Mouse (Mus musculus): ENCODE measurements around the gene Pdgfd. TPM values are rescaled to one million over a fixed set of nuclear protein-coding genes. Genes with fewer than 3 reads are reported as not detected.

The Pdgfd gene
- polyA plus RNA-seq, 1 experiment from 2014 or later: 1.5 TPM

GRCm38 (mm10) chr9:6305847-6306246, 137.5 kb downstream of the Pdgfd start:
- DNase-seq (ENCODE audit: low spot score): no peak

DNA sequence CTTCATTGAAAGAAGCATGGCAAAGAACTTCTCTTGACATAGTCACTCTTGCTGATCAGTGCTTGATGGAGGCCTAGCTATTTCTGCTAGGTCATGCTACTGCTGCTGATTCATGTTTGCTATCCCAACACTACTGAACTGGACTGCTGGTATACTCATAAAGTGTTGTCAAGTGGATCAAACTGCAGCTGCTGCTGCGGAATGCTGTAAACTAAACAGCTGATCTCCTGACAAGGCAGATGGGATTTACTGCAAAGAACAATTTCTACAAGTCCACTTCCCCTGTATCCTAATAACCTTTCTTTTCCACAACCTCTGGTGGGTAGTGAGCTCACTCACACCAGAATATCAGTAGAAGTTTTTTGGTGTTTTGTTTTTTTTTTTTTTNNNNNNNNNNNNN, 148.7 kb downstream of the Pdgfd start:
- no peak for DNase-seq (ENCODE audit: low spot score)

DNA sequence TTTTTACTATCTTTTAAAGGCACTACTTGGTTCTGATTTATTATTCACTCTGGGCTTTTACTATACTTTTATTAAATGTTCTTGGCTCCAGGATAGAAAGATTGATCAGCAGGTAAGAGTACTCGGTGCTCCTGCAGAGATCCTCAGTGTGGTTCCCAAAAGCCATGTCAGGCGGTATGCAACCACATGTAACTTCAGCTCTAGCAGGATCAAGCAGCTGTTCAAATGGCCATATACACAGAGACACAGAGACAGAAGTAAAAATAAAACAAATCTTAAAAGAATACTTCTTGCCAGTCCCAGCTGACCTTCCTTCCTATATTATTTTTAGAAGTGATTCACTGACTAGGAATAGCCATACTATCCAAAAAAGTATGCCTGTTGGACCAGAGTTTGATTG, 157.0 kb downstream of the Pdgfd start:
- DNase-seq (ENCODE audit: low spot score): no peak

DNA sequence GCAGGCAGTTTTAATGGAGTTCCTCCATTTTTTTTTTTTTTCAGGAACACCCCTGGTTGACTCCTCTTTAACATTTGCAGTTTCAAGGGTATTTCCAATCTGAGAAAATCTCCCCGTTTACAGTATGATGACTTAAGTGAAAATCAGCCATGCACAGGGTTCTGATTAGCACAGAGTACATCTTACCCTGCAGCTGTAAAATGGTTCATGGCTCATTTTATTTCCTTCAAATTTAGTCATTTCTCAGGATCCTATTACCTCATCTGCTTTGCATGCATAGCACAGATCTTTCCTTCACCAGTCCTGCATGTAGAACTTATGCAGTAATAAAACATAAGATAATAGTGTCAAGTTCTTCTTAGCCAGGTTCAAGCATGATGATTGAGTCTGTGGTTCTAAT, 165.1 kb downstream of the Pdgfd start:
- no peak for DNase-seq (ENCODE audit: low spot score)

DNA sequence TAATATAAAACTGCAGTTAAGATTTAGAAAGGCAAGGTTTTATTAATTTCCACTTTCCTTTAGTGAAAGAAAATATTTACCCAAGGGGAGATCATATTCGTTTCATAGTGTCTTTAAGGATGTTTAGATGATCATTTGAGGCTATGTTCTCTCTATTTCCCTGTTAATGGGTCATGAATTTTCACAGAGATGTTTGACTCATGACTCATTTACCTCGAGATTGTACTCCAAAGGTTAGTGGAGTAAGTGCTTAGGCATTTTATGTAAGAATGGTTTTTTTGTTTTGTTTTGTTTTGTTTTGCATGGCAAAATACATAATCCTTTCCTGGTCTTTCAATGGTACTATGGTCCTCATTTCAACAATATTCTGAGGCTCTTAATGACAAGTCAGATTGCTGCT, 167.9 kb downstream of the Pdgfd start:
- no peak for DNase-seq (ENCODE audit: low spot score)

DNA sequence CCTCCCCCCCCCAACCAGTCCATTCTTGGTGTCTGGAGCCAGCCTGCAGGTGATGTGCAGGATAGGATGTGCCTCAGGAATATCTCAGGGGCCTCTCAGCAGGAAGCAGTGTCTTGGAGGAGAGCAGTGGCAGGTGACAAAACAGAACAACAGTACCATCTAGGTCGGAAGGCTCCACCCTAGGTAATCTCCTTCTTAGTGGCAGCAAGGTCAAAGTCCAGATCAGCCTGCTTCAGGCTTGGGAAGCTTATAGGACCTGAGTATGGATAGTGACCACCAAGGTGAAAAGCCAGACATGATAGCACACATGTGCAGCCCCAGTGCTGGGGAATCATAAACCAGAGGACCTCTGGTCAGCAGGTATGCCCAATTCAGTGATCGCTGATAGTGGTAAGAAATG, 169.5 kb downstream of the Pdgfd start:
- DNase-seq (ENCODE audit: low spot score): no peak

DNA sequence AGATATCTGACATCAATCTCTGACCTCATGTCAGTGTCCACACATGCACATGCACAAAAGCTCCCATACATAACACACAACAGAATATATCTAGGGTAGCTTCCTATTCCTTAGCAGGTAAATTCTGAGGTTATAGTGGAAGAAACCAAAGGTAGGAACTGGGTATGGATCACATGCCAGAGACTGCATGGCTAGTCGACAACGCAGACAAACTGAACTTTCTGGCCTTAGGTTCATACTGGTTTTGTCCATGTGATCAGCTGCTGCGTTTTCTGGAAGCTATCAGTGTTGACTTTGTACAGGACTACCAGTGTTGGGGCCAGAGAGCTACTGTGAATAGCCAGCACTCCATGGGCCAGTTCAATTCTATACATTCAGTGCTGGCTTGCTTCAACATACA, 170.0 kb downstream of the Pdgfd start:
- no peak for DNase-seq (ENCODE audit: low spot score)

DNA sequence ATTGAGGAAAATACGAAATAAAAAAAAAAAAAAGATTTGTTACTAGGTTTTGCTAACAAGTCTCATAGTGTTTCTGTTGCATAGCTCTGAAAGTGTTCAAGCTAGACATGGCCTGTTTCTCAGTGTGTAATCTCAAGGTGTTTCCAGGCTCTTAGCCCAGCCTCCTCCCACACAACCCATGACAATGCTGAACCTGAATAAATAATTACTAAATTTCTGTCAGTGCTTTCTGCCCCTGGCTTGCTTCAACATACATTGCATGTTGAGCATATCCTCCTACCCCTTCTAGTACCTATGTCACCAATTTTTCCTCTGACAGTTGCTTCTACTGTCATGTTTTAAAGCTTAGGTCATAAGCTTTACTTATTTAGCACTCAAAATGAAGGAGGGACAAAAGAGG, 171.0 kb downstream of the Pdgfd start:
- DNase-seq (ENCODE audit: low spot score): no peak

DNA sequence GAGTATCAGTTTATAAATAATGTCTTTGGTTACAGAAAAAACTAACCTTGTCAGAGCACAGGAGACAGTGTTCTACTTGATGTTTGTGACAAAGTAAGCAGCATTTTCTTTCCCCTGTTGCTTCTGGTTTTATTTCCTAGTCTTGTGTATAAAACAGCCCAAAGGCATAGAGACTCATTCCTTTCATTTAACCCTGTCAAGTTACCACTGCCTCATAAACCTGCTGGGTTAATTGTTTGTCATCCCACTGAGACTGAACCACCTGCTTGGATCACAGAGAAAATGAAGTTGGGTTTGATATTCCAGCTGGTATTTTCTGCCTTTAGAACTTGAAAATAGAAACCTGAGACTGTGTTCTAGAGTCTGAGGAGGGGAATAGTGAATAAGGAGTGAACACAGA, 172.4 kb downstream of the Pdgfd start:
- DNase-seq (ENCODE audit: low spot score): no peak

DNA sequence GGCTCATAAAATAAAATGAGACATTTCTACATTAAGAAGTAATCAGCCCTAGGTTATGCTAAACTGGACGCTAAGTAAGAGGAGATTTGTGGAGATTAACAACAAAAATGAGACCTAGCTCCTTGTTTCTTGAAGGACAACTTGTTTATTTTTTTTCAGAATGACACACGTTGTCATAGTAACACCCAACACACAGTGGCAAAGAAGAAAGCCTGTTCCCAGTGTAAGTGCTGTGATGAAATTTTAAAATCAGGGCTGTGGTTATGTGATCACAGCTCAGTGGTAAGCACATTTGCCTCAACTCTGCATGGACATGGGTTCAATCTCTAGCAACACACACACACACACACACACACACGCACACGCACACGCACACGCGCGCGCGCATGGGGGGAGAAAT, 174.5 kb downstream of the Pdgfd start:
- no peak for DNase-seq (ENCODE audit: low spot score)

GRCm38 (mm10) chr9:6344514-6344913, 176.1 kb downstream of the Pdgfd start:
- no peak for DNase-seq (ENCODE audit: low spot score)

- no peak for DNase-seq (ENCODE audit: low spot score)
Observed at GRCm38 (mm10) chr9:6344924-6345323, 176.5 kb downstream of the Pdgfd start.

DNA sequence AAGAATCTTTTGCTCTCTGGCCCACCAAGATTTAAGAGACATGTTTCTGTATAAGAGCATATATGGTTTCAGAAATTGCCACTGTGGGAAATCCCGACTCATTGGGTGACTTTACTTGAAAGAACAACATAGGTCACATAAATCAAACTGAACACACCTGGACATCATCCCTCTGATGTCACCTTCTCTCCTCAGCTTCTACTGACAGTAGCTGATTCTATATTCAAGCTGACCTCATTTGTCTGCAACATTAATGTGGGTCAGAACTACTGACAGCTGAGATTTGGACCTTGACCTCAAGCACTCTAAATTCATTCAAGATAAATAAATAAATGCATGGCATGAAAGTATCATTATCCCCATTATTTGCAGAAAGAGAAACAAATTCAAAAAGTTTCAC, 177.0 kb downstream of the Pdgfd start:
- no peak for DNase-seq (ENCODE audit: low spot score)

GRCm38 (mm10) chr9:6353257-6353960, 185.0 kb downstream of the Pdgfd start:
- DNase-seq (ENCODE audit: low spot score): no peak

DNA sequence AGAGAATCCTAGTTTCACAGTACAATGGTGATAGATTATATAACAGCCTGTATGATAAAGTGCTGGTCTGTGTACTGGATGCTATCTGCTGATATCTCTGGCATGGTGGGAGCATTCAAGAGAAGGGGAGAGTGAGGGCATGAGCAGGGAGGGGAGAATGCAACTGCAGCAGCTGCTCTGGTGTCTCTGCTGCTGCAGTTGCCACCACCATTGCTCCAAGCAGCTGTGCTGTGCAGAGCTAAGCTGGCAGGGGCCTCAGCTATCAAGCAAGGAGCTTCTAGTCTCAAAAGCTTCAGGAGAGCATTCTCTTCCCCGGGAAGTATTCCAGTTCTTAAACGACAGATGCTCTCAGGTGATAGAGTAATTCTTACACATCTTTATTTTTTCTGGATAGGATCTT, 192.4 kb downstream of the Pdgfd start:
- DNase-seq (ENCODE audit: low spot score): no peak

GRCm38 (mm10) chr9:6366550-6366949, 198.2 kb downstream of the Pdgfd start:
- DNase-seq (ENCODE audit: low spot score): no peak

DNA sequence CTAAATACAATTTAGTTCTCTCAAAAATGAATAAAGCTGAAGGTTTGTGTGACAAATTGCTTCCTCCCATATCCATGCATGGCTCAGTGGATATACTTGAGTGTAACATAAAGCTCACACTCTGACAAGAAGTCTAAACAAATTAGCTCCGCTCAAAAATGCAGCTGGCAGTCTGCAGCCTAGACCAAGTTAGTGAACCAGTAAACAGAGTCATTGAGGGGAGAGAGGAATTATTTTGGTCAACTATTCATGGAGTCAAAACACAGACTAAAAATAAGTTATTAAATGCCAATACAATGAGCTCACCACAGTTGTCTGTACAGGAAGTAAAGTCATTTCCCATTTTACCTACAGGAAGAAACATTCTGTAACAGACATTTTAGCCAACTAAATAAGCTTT, 233.4 kb downstream of the Pdgfd start:
- DNase-seq (ENCODE audit: low spot score): no peak

GRCm38 (mm10) chr9:6406535-6406934, 238.2 kb downstream of the Pdgfd start:
- DNase-seq (ENCODE audit: low spot score): no peak

GRCm38 (mm10) chr9:6407972-6408371, 239.6 kb downstream of the Pdgfd start:
- DNase-seq (ENCODE audit: low spot score): no peak

DNA sequence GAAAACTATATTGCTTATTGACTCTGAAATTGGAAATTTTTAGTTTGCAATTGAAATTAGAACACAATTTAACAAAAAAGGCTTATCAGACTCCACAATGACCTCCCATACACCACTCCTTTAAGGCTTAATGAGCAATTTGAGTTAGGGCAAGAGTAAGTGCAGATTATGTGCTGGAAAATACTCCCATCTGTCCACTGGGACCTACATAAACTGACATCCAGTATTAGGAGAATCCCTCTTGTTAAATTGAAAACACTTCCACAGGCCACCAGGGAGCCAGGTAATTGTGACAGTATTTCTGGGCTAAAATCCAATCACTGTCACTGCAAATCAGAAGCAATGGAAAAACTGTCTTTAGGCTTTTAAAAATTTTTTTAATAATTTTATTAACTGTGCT, 256.2 kb downstream of the Pdgfd start:
- DNase-seq (ENCODE audit: low spot score): no peak
